Comparison of ENCODE assay signal across 8 mouse cellular contexts in genomic region chr6:56901824-56902386, GRCm38 (mm10). TPM values are rescaled to one million over a fixed set of nuclear protein-coding genes. Genes with fewer than 3 reads are reported as not detected.
DNase-seq lines count a peak whose midpoint lies in the region.

No protein-coding gene starts in this region.

- intact Hi-C loops in heart, postnatal 36 days (cut with DNase I) = loop anchor here (5.0 kb wide), 1 partner anchor 40 kb away; no protein-coding TSS in a partner anchor

- DNase-seq in frontal cortex, postnatal 36 days (ENCODE audit: low spot score in 2 of 2) = peak; percentile 45 to 61
- no peak for DNase-seq in frontal cortex, postnatal 10 days (ENCODE audit: low spot score in 2 of 2)
- DNase-seq in R1 (ENCODE audit: low read depth, low spot score) = peak; percentile 88
- peak; percentile 47 for DNase-seq in fat pad, adult 2 months (ENCODE audit: extremely low read depth, low read depth, low spot score)
- DNase-seq in heart, postnatal 36 days = peak; percentile 63 to 72
- DNase-seq in liver = peak; percentile 85
- DNase-seq in naive thymus-derived CD4-positive, alpha-beta T cell, adult 2 months (ENCODE audit: low read depth) = peak; percentile 86
- DNase-seq in urinary bladder, adult 18-20 months (ENCODE audit: low spot score in 2 of 2) = peak; percentile 62 to 80

RNA-seq across cellular contexts. Expression of gene Nt5c3, which starts 21.8 kb away (rescaled TPM):
- 10 to 100 TPM; 74.2 to 94.4 TPM for total RNA-seq in heart, postnatal 36 days (2021)

RNA-seq across cellular contexts. Expression of gene Vmn1r4, which starts 21.9 kb away (rescaled TPM):
- not detected for total RNA-seq in heart, postnatal 36 days (2021)

Comparison
In these comparisons a context has a peak if more than half of its experiments do, and no peak if none do; other contexts are left out.
1. DNase-seq: peak in frontal cortex, postnatal 36 days (2 of 2), R1 (single experiment), fat pad, adult 2 months (single experiment), heart, postnatal 36 days (2 of 2), liver (single experiment), naive thymus-derived CD4-positive, alpha-beta T cell, adult 2 months (single experiment) and urinary bladder, adult 18-20 months (2 of 2); none in frontal cortex, postnatal 10 days (0 of 2).